Mouse (Mus musculus): ENCODE data around the gene Ccm2l. TPM values are rescaled to one million over a fixed set of nuclear protein-coding genes. Genes with fewer than 3 reads are reported as not detected.

Ccm2l gene
- polyA plus RNA-seq, 1 experiment from 2014 or later: 5.1 TPM

DNA sequence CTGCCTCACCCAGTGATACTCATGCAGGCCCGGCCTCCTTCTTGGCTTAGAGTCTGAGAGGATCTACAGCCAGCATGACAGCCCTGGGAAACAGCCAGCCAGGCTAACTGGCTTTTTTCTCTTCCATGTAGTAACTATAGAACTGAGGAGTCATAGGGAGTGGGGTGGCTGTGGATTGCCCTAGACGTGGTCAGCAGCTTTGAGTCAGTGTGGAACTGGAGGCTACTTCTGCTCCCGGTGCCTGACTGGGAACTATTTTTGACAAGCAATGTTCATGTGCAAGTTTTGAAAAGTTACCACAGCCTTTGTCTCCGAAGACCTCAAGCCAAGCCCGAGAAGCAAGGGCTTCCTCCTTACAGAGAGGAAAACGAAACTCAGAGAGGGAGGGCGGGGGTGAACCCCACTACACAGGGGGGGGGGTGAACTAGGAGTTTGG lies 51.3 kb downstream of the Ccm2l start:
- Histone ChIP-seq H3K27me3 (ENCODE audit: insufficient read depth, poor library complexity, severe bottlenecking) (peaks cover 24% of the 10 kb centered on the region; the same call in 1 of the 2 replicates), H3K36me3 (no peaks in the 10 kb centered on the region), H3K27ac (no peak overlapping the region), H3K4me3 (no peak overlapping the region), H3K9me3 (no peaks in the 10 kb centered on the region), H3K4me1 (no peaks in the 10 kb centered on the region)
- 80% methylated on average over 7 of the region's 7 CpGs for WGBS
- no peak for DNase-seq (ENCODE audit: low spot score)

DNA sequence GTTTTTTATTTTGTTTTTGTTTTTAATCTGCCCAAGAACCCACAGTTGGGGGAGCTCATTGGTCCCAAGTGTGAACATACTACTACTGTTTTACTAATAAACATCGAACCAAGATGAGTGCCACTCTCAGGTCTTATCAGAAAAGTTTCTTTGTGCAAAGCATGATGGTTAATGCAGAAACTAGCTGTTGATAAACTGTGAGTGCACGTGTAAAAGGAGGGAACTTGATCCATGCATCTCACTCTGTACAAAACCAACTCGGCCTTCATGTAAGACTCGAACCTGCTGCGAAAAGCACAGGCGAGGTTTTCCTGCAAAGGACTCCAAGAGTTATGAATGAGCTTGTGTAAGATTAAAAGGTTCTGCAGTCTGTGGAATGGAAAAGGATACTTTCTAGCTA lies 53.7 kb downstream of the Ccm2l start:
- Histone ChIP-seq H3K4me3 (no peak overlapping the region), H3K27ac (no peak overlapping the region), H3K27me3 (ENCODE audit: insufficient read depth, poor library complexity, severe bottlenecking) (peaks cover 16% of the 10 kb centered on the region; the same call in 1 of the 2 replicates), H3K4me1 (no peaks in the 10 kb centered on the region), H3K36me3 (no peaks in the 10 kb centered on the region), H3K9me3 (no peaks in the 10 kb centered on the region)
- WGBS: 84% methylated on average over 6 of the region's 6 CpGs
- no peak for DNase-seq (ENCODE audit: low spot score)

DNA sequence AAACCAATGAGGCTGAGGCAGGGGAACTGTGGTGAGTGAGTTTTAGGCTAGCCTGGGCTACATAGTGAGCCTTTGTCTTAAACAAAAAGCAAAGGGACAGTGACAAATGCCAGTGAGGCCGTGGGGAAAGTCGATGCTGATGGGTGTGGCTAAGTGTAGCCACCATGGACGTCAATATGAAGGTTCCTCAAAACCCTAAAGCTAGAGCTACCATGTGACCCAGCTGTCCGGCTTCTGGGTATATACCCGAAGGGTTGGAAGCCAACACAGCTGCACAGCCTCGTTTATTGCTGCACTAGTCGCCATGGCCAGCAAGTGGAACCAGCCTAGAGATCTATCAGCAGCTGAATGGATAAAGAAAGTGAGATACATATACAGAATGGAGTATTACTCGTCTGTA lies 54.4 kb downstream of the Ccm2l start:
- no peaks in the 10 kb centered on the region for H3K4me1 ChIP-seq
- H3K27ac ChIP-seq: no peak overlapping the region
- DNase-seq (ENCODE audit: low spot score): no peak
- H3K9me3 ChIP-seq: no peaks in the 10 kb centered on the region
- H3K27me3 ChIP-seq (ENCODE audit: insufficient read depth, poor library complexity, severe bottlenecking): peaks cover 16% of the 10 kb centered on the region; the same call in 1 of the 2 replicates
- H3K36me3 ChIP-seq: no peaks in the 10 kb centered on the region
- 68% methylated on average over 8 of the region's 8 CpGs for WGBS
- H3K4me3 ChIP-seq: no peak overlapping the region

DNA sequence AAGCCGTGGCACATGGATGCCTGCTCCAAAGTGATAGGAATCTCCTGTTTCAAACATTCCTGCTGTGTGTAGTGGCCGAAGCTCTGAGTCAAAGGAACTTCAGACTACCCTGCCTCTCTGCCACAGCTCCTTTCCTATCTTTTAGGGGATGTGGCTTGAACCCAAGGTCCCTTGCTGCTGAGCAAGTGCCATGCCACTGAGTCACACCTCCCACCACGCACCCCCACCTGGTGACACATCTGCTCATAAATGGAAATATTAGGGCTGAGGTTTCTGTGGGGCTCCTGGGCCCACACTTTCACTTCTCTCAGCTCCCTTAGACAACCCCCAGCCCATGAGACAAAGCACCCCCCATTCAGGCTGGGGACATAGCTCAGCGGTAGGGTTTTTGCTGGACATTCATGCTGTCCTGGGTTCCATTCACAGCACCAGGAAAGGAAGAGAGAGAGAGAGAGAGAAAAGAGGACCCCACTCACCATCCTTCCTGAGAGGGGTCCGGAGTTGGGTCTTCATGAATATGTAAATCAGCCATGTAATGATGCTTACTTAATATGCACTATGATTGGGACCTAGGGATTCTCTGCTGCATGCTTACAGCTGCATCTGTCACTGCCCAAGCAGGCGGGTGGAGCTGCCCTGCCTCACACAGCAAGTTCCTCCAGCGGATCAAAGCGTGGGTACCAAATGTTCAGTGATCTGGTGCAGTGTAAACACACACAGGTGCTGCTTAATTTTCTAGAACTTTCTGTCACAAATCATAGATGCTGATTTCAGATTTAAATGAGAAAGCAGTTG lies 56.3 kb downstream of the Ccm2l start:
- Histone ChIP-seq H3K4me3 (no peak overlapping the region), H3K4me1 (no peaks in the 10 kb centered on the region), H3K36me3 (no peaks in the 10 kb centered on the region), H3K27me3 (ENCODE audit: insufficient read depth, poor library complexity, severe bottlenecking) (peaks cover 15% of the 10 kb centered on the region; the same call in 1 of the 2 replicates), H3K27ac (no peak overlapping the region), H3K9me3 (no peaks in the 10 kb centered on the region)
- 67% methylated on average over 8 of the region's 8 CpGs for WGBS
- DNase-seq (ENCODE audit: low spot score): no peak

DNA sequence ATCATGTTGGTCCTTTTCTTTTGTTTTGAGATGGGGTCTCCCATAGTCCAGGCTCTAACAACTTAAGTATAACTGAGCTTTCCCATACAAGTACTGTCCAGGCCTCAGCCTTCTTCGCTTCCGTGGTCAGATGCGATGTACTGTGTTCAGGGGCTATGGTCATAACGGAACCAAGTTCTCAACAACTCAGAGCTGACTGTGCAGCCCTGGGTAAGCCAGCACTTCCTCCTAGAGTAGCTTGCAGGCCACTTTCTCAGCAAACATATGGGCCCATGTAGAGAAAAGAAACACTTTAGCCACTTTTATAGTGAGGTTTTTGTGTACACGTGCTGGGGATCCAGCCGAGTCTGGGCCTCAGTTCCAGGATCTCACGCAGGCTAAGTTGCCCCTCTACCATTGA lies 56.9 kb downstream of the Ccm2l start:
- Histone ChIP-seq H3K4me1 (no peaks in the 10 kb centered on the region), H3K9me3 (no peaks in the 10 kb centered on the region), H3K4me3 (no peak overlapping the region), H3K36me3 (no peaks in the 10 kb centered on the region), H3K27ac (no peak overlapping the region), H3K27me3 (ENCODE audit: insufficient read depth, poor library complexity, severe bottlenecking) (peaks cover 15% of the 10 kb centered on the region; the same call in 1 of the 2 replicates)
- DNase-seq (ENCODE audit: low spot score): no peak
- 81% methylated on average over 7 of the region's 7 CpGs for WGBS

DNA sequence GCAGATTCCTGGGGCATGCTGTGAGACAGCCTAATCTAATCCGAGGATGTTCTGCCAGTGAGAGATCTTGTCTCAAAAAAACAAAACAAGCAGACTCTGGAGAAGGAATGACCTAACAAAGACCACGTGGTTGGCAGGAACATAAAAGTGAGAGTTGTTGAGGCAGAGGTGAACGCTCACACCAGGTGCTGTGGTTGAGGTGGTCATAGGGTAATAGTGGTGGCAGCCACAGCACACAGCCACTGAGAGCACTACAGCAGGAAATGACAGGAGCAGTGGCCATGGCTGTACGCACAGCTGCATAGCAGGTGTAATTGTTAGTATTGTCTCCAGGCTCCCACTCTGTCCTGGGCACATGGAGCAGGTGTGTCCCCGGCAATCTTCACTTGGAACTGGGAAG lies 60.1 kb downstream of the Ccm2l start:
- no peak overlapping the region for H3K27ac ChIP-seq
- H3K4me3 ChIP-seq: no peak overlapping the region
- 48% methylated on average over 5 of the region's 5 CpGs for WGBS
- H3K9me3 ChIP-seq: no peaks in the 10 kb centered on the region
- DNase-seq (ENCODE audit: low spot score): no peak
- peaks cover 37% of the 10 kb centered on the region; the same call in 1 of the 2 replicates for H3K27me3 ChIP-seq (ENCODE audit: insufficient read depth, poor library complexity, severe bottlenecking)
- no peaks in the 10 kb centered on the region for H3K36me3 ChIP-seq
- H3K4me1 ChIP-seq: no peaks in the 10 kb centered on the region

DNA sequence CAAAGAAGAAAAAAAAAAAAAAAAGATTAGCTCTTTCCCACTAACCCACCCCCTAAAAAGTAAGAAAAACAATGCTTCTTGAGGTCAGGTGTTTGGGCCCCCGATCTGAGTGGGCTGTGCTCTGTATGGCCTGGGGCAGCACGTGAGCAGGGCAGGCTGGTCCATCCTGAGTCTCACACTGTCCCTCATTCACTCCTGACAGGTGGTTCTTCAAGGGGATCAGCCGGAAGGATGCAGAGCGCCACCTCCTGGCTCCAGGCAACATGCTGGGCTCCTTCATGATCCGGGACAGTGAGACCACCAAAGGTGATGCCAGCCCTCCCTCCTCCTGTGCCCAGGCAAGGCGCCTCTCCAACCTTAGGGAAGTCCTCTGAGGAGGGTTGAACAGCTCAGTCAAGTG lies 65.3 kb downstream of the Ccm2l start:
- 18% methylated on average over 6 of the region's 6 CpGs for WGBS
- Histone ChIP-seq H3K9me3 (no peaks in the 10 kb centered on the region), H3K36me3 (no peaks in the 10 kb centered on the region), H3K4me3 (no peak overlapping the region), H3K4me1 (0 out of 2 replicates have a peak, but pooled peaks cover 2% of the 10 kb centered on the region), H3K27me3 (ENCODE audit: insufficient read depth, poor library complexity, severe bottlenecking) (peaks cover 26% of the 10 kb centered on the region; the same call in 1 of the 2 replicates), H3K27ac (no peak overlapping the region)
- DNase-seq (ENCODE audit: low spot score): no peak

Other genes with a start within 250 kb of the Ccm2l start
- 72.8 and 76.2 TPM in 2 replicates for gene Bcl2l1, start 234.2 kb upstream of the Ccm2l start, polyA plus RNA-seq (2016; fragmentation: Nextera tagmentation; extraction: Ambion mirVana)
- gene Tpx2, start 218.0 kb upstream of the Ccm2l start, polyA plus RNA-seq (2016; fragmentation: Nextera tagmentation; extraction: Ambion mirVana): 74.7 and 97.0 TPM in 2 replicates
- gene Mylk2, start 154.6 kb upstream of the Ccm2l start, polyA plus RNA-seq (2016; fragmentation: Nextera tagmentation; extraction: Ambion mirVana): 0.05 and 0.07 TPM in 2 replicates
- 0.21 and 0.36 TPM in 2 replicates for gene Foxs1, start 132.7 kb upstream of the Ccm2l start, polyA plus RNA-seq (2016; fragmentation: Nextera tagmentation; extraction: Ambion mirVana)
- 0.04 TPM in 2 replicates for gene Dusp15, start 114.3 kb upstream of the Ccm2l start, polyA plus RNA-seq (2016; fragmentation: Nextera tagmentation; extraction: Ambion mirVana)
- 0.47 and 0.85 TPM in 2 replicates for gene Ttll9, start 103.5 kb upstream of the Ccm2l start, polyA plus RNA-seq (2016; fragmentation: Nextera tagmentation; extraction: Ambion mirVana)
- gene Pdrg1, start 50.5 kb upstream of the Ccm2l start, polyA plus RNA-seq (2016; fragmentation: Nextera tagmentation; extraction: Ambion mirVana): 89.9 and 94.4 TPM in 2 replicates
- gene Xkr7, start 34.1 kb upstream of the Ccm2l start, polyA plus RNA-seq (2016; fragmentation: Nextera tagmentation; extraction: Ambion mirVana): not detected in 2 replicates
- 0.48 and 1.3 TPM in 2 replicates for gene Hck, start 42.5 kb downstream of the Ccm2l start, polyA plus RNA-seq (2016; fragmentation: Nextera tagmentation; extraction: Ambion mirVana)
- gene Tm9sf4, start 95.3 kb downstream of the Ccm2l start, polyA plus RNA-seq (2016; fragmentation: Nextera tagmentation; extraction: Ambion mirVana): 74.4 and 80.4 TPM in 2 replicates
- 7.7 and 8.8 TPM in 2 replicates for gene Tspyl3, start 159.5 kb downstream of the Ccm2l start, polyA plus RNA-seq (2016; fragmentation: Nextera tagmentation; extraction: Ambion mirVana)
- 22.4 and 22.8 TPM in 2 replicates for gene Plagl2, start 175.5 kb downstream of the Ccm2l start, polyA plus RNA-seq (2016; fragmentation: Nextera tagmentation; extraction: Ambion mirVana)
- gene Pofut1, start 175.6 kb downstream of the Ccm2l start, polyA plus RNA-seq (2016; fragmentation: Nextera tagmentation; extraction: Ambion mirVana): 4.4 and 6.1 TPM in 2 replicates
- 4.1 and 4.4 TPM in 2 replicates for gene Kif3b, start 225.5 kb downstream of the Ccm2l start, polyA plus RNA-seq (2016; fragmentation: Nextera tagmentation; extraction: Ambion mirVana)